Comparison of ENCODE assay signal across 18 mouse cellular contexts in genomic region chr2:67544426-67544825, GRCm38 (mm10). TPM values are rescaled to one million over a fixed set of nuclear protein-coding genes. Genes with fewer than 3 reads are reported as not detected.
"Had no signal": no experiment of that assay in that cellular context is flagged by ENCODE, and none has a peak within 500 bp of the region (broad histone marks: within the 10 kb centered on the region; RNA-seq: fewer than 3 reads in every experiment).

No protein-coding gene starts in this region.

- H3K27ac ChIP-seq: neural tube, embryonic 12.5 days; neural tube, embryonic 13.5 days; neural tube, embryonic 15.5 days; stomach, embryonic 15.5 days; stomach, postnatal 0 days had no signal

- H3K36me3 ChIP-seq: neural tube, embryonic 12.5 days; neural tube, embryonic 13.5 days; neural tube, embryonic 15.5 days; stomach, embryonic 15.5 days had no signal

- H3K4me3 ChIP-seq: neural tube, embryonic 12.5 days; neural tube, embryonic 13.5 days; neural tube, embryonic 15.5 days; stomach, embryonic 15.5 days had no signal

- H3K9ac ChIP-seq: neural tube, embryonic 12.5 days; neural tube, embryonic 13.5 days; neural tube, embryonic 15.5 days; stomach, embryonic 15.5 days had no signal

- H3K27me3 ChIP-seq: neural tube, embryonic 12.5 days; neural tube, embryonic 13.5 days; neural tube, embryonic 15.5 days; stomach, embryonic 15.5 days had no signal

- H3K4me1 ChIP-seq: neural tube, embryonic 12.5 days; stomach, embryonic 15.5 days had no signal

- DNase-seq: retina, postnatal 1 day; right cerebral cortex, adult 18-20 months; right cerebral cortex, postnatal 14 days; right cerebral cortex, postnatal 25 days; right cerebral cortex, postnatal 4 days; spleen, adult 18-20 months; thymus, adult 18-20 months; thymus, adult 2 months; thymus, postnatal 14 days; thymus, postnatal 25 days; thymus, postnatal 36 days; thymus, postnatal 4 days had no signal

RNA-seq across cellular contexts. Expression of gene B3galt1, which starts 21.2 kb away (rescaled TPM):
- total RNA-seq: neutrophil, adult 5-6 weeks had no signal
